Comparison of ENCODE assay signal across 14 mouse cellular contexts in genomic region chr3:105590056-105590672, GRCm38 (mm10).
DNase-seq lines count a peak whose midpoint lies in the region; ATAC-seq and TF ChIP-seq lines count a peak whose summit lies in the region.
"Had no signal": no experiment of that assay in that cellular context is flagged by ENCODE, and none has a peak within 500 bp of the region (broad histone marks: within the 10 kb centered on the region; RNA-seq: fewer than 3 reads in every experiment).

No protein-coding gene starts in this region.

- H3K4me3 ChIP-seq in neural tube, embryonic 11.5 days (ENCODE audit: low read depth, low read length), result no peak overlapping the region
- no peak overlapping the region for H3K4me3 ChIP-seq in forebrain, embryonic 14.5 days (ENCODE audit: low read depth, low read length)
- H3K4me3 ChIP-seq in hindbrain, postnatal 0 days (ENCODE audit: low read length), result no peak overlapping the region
- no peak overlapping the region for H3K4me3 ChIP-seq in heart, embryonic 10.5 days
- H3K4me3 ChIP-seq: liver, embryonic 12.5 days had no signal

- DNase-seq in neural tube, embryonic 11.5 days (ENCODE audit: low spot score), result peak; percentile 58
- DNase-seq in neural tube, embryonic 10.5 days (ENCODE audit: extremely low spot score, low spot score), result no peak
- peak; percentile 84 for DNase-seq in forebrain, embryonic 14.5 days (ENCODE audit: low spot score)
- peak; percentile 66 for DNase-seq in hindbrain, postnatal 0 days (ENCODE audit: low spot score)
- DNase-seq in B cell, adult 2 months, result no peak
- no peak for DNase-seq in heart, embryonic 10.5 days (ENCODE audit: low spot score)
- no peak for DNase-seq in heart, adult 18-20 months
- DNase-seq: heart, adult 11 months; heart, postnatal 10 days; kidney, adult 11 months; kidney, postnatal 4 days; lung, postnatal 14 days had no signal

- H3K4me1 ChIP-seq in neural tube, embryonic 11.5 days (ENCODE audit: control insufficient read depth, insufficient read depth, low read length), result peaks cover 5% of the 10 kb centered on the region; the same call in 1 of the 2 replicates
- peaks cover 23% of the 10 kb centered on the region for H3K4me1 ChIP-seq in forebrain, embryonic 14.5 days (ENCODE audit: control insufficient read depth, insufficient read depth, low read length)
- peaks cover 13% of the 10 kb centered on the region for H3K4me1 ChIP-seq in hindbrain, postnatal 0 days (ENCODE audit: insufficient read depth, low read length)
- H3K4me1 ChIP-seq in heart, embryonic 10.5 days, result 0 out of 2 replicates have a peak, but pooled peaks cover 3% of the 10 kb centered on the region
- H3K4me1 ChIP-seq: liver, embryonic 12.5 days had no signal

- no peaks in the 10 kb centered on the region for H3K27me3 ChIP-seq in neural tube, embryonic 11.5 days (ENCODE audit: control insufficient read depth, insufficient read depth, low read length)
- no peaks in the 10 kb centered on the region for H3K27me3 ChIP-seq in forebrain, embryonic 14.5 days (replicated peaks; ENCODE audit: control insufficient read depth, insufficient read depth, low read length)
- no peaks in the 10 kb centered on the region for H3K27me3 ChIP-seq in hindbrain, postnatal 0 days (ENCODE audit: insufficient read depth, low read length)
- H3K27me3 ChIP-seq in heart, embryonic 10.5 days (ENCODE audit: insufficient read depth, poor library complexity, severe bottlenecking), result peaks cover 9% of the 10 kb centered on the region; the same call in 1 of the 2 replicates
- H3K27me3 ChIP-seq: liver, embryonic 12.5 days had no signal

- no peaks in the 10 kb centered on the region for H3K9me3 ChIP-seq in neural tube, embryonic 11.5 days (ENCODE audit: control insufficient read depth, low read length)
- H3K9me3 ChIP-seq in forebrain, embryonic 14.5 days (replicated peaks; ENCODE audit: control insufficient read depth, low read length), result no peaks in the 10 kb centered on the region
- H3K9me3 ChIP-seq in hindbrain, postnatal 0 days (ENCODE audit: low read length), result no peaks in the 10 kb centered on the region
- no peaks in the 10 kb centered on the region for H3K9me3 ChIP-seq in heart, embryonic 10.5 days
- H3K9me3 ChIP-seq: liver, embryonic 12.5 days had no signal

- H3K36me3 ChIP-seq in neural tube, embryonic 11.5 days (ENCODE audit: control insufficient read depth, insufficient read depth, low read length), result no peaks in the 10 kb centered on the region
- no peaks in the 10 kb centered on the region for H3K36me3 ChIP-seq in forebrain, embryonic 14.5 days (ENCODE audit: control insufficient read depth, insufficient read depth, low read length)
- H3K36me3 ChIP-seq in hindbrain, postnatal 0 days (ENCODE audit: insufficient read depth, low read length), result no peaks in the 10 kb centered on the region
- no peaks in the 10 kb centered on the region for H3K36me3 ChIP-seq in heart, embryonic 10.5 days
- H3K36me3 ChIP-seq: liver, embryonic 12.5 days had no signal

- no peak for TF ChIP-seq CTCF in hindbrain, postnatal 0 days (IDR thresholded peaks at IDR 0.05; ENCODE audit: low read depth)

- H3K27ac ChIP-seq in neural tube, embryonic 11.5 days (ENCODE audit: low read depth, low read length), result no peak overlapping the region
- peak overlapping the region; percentile 74; the same call in 1 of the 2 replicates for H3K27ac ChIP-seq in forebrain, embryonic 14.5 days (ENCODE audit: low read depth, low read length)
- H3K27ac ChIP-seq in hindbrain, postnatal 0 days, result peak overlapping the region; percentile 41; the same call in 1 of the 2 replicates
- no peak overlapping the region for H3K27ac ChIP-seq in heart, embryonic 10.5 days
- H3K27ac ChIP-seq: liver, embryonic 12.5 days had no signal

- ATAC-seq in neural tube, embryonic 11.5 days (ENCODE audit: insufficient read depth, low FRiP score, low TSS enrichment), result peak; percentile 70; the same call in 1 of the 2 replicates
- peak; percentile 86 for ATAC-seq in forebrain, embryonic 14.5 days
- ATAC-seq in hindbrain, postnatal 0 days, result peak; percentile 46; the same call in 1 of the 2 replicates
- ATAC-seq in neutrophil, adult 5-6 weeks (ENCODE audit: extremely low read depth, insufficient number of reproducible peaks, low FRiP score, poor library complexity, severe bottlenecking), result 0 out of 2 replicates have a peak, but pooled peaks have one; percentile 9
- ATAC-seq: liver, embryonic 12.5 days had no signal

- no peak overlapping the region for H3K4me2 ChIP-seq in neural tube, embryonic 11.5 days (ENCODE audit: low read depth)
- no peak overlapping the region for H3K4me2 ChIP-seq in forebrain, embryonic 14.5 days (ENCODE audit: low read length)
- H3K4me2 ChIP-seq in hindbrain, postnatal 0 days (ENCODE audit: low read depth, low read length), result no peak overlapping the region
- H3K4me2 ChIP-seq: liver, embryonic 12.5 days had no signal

- 64% methylated on average over 15 of the region's 15 CpGs for WGBS in neural tube, embryonic 11.5 days
- WGBS in forebrain, embryonic 14.5 days, result 41% methylated on average over 15 of the region's 15 CpGs
- 50% methylated on average over 15 of the region's 15 CpGs for WGBS in hindbrain, postnatal 0 days
- WGBS in heart, embryonic 10.5 days, result 85% methylated on average over 15 of the region's 15 CpGs

- H3K9ac ChIP-seq in neural tube, embryonic 11.5 days (ENCODE audit: low read length), result no peak overlapping the region
- no peak overlapping the region for H3K9ac ChIP-seq in forebrain, embryonic 14.5 days (ENCODE audit: low read length)
- H3K9ac ChIP-seq in hindbrain, postnatal 0 days (replicated peaks; ENCODE audit: low read length), result no peak overlapping the region
- H3K9ac ChIP-seq: liver, embryonic 12.5 days had no signal

Comparison
In these comparisons a context has a peak if more than half of its experiments do, and no peak if none do; other contexts are left out.
1. DNase-seq: peak in neural tube, embryonic 11.5 days (single experiment), forebrain, embryonic 14.5 days (single experiment) and hindbrain, postnatal 0 days (single experiment); none in neural tube, embryonic 10.5 days (single experiment), B cell, adult 2 months (0 of 2), heart, embryonic 10.5 days (single experiment) and heart, adult 18-20 months (0 of 2).
2. ATAC-seq: peak in every context shown above with its lines; median percentile 86 in forebrain, embryonic 14.5 days; 70 in neural tube, embryonic 11.5 days; 46 in hindbrain, postnatal 0 days; 9 in neutrophil, adult 5-6 weeks.
3. H3K27ac ChIP-seq: peak in forebrain, embryonic 14.5 days (single experiment) and hindbrain, postnatal 0 days (single experiment); none in neural tube, embryonic 11.5 days (single experiment) and heart, embryonic 10.5 days (single experiment).